Mouse (Mus musculus): ENCODE data around the gene Fes. TPM values are rescaled to one million over a fixed set of nuclear protein-coding genes. Genes with fewer than 3 reads are reported as not detected.
A peak's percentile ranks its signal among the peaks of the same experiment; 100 is the strongest.

Fes gene
- total RNA-seq, 2 experiments from 2014 or later: 5.3 to 6.8 TPM

DNA sequence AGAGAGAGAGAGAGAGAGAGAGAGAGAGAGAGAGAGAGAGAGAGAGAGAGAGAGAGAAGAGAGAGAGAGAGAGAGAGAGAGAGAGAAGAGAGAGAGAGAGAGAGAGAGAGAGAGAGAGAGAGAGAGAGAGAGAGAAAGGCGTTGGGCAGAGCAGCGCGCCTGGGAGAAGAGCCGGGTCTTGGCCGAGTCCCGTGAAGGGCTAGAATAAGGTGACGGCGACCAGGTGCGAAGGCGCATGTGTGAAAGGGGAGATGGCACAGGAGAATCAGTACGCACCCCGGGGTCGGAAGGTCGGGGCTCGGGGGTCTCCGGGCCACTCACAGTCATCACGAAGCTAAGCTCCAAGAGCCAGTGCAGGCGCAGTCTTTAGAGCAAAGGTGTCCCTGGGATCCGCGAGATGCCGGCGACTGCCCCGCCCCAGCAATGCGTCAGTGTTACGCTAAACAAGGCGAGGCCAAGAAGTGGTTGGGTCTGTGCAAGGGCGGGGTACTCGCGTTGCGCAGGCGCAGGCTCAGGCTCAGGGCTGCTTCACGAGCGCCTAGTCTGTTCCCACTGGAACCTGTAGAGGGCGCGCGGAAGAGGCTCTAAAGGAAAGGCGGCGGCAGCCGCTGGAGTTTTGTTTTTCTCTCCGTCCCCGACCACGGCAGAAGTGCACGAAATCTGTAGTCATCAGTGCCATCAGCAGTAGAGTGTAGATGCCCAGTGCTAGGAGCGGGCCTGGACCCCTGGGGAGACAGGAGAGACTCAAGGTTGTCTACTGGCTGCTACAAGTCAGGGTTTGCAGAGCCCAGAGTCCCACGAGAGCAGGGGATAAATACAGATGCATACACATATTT lies 47.7 kb downstream of the Fes start:
- intact Hi-C loops (cut with DNase I): loop anchor here (2.0 kb wide), 1 partner anchor 31 kb away; the partner anchor contains the start of gene Man2a2
- H3K27ac ChIP-seq: peak overlapping the region; percentile 92
- peak; percentile 93 for TF ChIP-seq CTCF (IDR thresholded peaks at IDR 0.05)
- DNase-seq (ENCODE audit: extremely low spot score in 1 of 2, low spot score in 2 of 2): peak; percentile 97 to 98
- H3K4me3 ChIP-seq: peak overlapping the region; percentile 77

DNA sequence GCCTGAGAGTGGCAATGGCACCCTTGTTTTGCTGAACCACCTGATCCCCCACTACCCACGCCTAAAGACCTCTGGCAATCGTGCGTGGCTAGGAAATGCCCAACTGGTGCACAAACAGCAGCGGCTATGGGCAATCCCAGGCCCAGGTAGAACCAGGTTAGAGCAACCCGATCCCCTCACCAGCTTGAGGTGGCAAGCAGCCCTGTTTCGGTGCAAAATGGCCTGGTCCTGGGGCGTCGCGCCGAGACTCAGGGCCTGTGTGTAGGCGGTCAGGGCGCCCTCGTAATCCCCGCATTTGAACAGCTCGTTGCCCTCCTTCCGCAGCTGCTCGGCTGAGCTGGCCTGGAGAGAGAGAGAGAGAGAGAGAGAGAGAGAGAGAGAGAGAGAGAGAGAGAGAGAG lies 48.4 kb downstream of the Fes start:
- peak in 1 of 2 experiments; percentile 42 for DNase-seq (ENCODE audit: extremely low spot score in 1 of 2, low spot score in 2 of 2)
- H3K4me3 ChIP-seq: peak overlapping the region; percentile 77
- peak overlapping the region; percentile 84 for H3K27ac ChIP-seq
- no peak for TF ChIP-seq CTCF (IDR thresholded peaks at IDR 0.05)
- intact Hi-C loops (cut with DNase I): no loop called here

DNA sequence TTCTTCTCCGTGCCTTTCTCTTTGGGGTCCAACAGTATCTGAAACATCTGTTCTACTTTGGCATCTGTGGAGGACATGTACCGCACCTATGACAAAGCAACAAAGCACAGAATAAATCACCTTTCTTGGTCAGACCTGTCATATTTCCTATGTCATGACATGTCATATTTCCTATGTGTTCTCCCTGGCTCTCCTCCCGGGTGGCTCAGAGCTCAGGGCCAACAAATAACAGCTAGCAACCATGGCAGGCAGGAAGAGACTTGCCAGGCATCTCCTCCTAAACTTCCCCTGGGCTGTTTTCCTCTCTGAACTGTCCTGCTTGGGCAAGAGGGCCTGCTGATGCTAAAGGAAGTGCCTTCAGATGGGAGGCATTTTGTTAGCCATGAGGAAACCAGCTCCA lies 50.8 kb downstream of the Fes start:
- DNase-seq (ENCODE audit: extremely low spot score in 1 of 2, low spot score in 2 of 2): no peak
- Histone ChIP-seq H3K27ac (no peak overlapping the region), H3K4me3 (no peak overlapping the region)
- TF ChIP-seq CTCF (IDR thresholded peaks at IDR 0.05): no peak
- intact Hi-C loops (cut with DNase I): no loop called here

DNA sequence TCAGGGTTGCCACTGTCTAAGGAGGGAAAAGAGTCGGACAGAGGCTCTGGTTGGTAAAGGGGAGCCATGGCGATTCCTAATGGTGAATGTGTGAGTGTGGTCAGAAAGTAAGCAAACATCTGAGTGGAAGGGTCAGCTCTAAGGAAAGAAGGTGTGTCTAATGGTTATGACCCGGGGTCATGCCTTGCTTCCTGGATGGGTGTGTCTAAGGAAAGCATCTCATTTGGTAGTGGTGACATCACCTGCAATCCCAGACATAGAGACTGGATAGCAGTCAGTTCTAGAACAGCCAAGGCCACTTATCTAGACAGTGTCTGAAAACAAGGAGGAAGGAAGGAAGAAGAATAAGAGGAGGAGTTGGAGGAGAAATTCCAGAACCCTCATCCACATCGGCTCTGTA lies 52.9 kb downstream of the Fes start:
- no peak for TF ChIP-seq CTCF (IDR thresholded peaks at IDR 0.05)
- no peak for DNase-seq (ENCODE audit: extremely low spot score in 1 of 2, low spot score in 2 of 2)
- intact Hi-C loops (cut with DNase I): no loop called here
- H3K27ac ChIP-seq: no peak overlapping the region
- H3K4me3 ChIP-seq: no peak overlapping the region

DNA sequence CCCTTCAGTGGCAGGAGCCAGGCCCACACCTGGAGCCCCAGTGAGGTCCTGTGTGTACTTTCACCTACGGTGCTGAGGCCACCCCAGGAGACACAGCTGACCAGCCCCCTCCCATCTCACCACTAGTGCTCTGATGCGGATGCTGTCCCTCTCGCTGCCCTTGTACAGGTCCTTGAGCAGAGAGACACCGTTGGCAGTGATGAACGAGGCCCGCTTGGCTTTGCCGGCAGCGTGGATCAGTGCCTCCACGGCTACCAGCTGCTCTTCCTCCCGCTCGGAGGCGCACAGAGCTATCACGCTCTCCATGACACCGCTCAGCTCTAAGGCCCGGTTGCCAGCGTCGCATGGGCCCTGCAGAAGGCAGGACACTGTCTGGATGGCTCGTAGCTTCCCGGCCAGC lies 56.3 kb downstream of the Fes start:
- no peak overlapping the region for H3K4me3 ChIP-seq
- DNase-seq (ENCODE audit: extremely low spot score in 1 of 2, low spot score in 2 of 2): no peak
- TF ChIP-seq CTCF (IDR thresholded peaks at IDR 0.05): no peak
- H3K27ac ChIP-seq: no peak overlapping the region
- intact Hi-C loops (cut with DNase I): no loop called here

DNA sequence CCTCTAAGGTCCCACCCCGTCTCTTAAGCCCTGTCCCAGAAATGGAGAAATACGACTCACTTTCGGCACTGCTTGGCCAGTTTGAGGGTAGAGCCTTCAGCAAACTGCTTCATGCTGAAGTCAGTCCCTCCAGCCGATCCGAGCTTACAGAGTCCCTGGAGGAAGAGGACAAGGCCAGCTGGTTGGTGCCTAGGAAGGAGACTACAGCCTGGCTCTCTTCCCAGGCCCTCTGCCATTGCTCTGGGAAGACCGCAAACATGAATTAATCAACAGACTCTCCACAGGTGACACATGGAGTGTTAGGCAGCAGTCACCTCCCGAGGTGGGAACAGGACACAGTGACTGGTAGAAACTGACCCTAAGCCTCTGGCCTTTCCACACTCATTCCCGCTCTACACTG lies 57.5 kb downstream of the Fes start:
- no peak for DNase-seq (ENCODE audit: extremely low spot score in 1 of 2, low spot score in 2 of 2)
- H3K27ac ChIP-seq: no peak overlapping the region
- TF ChIP-seq CTCF (IDR thresholded peaks at IDR 0.05): no peak
- intact Hi-C loops (cut with DNase I): no loop called here
- H3K4me3 ChIP-seq: no peak overlapping the region

Other genes with a start within 250 kb of the Fes start
- 10 to 100 TPM; 19.4 to 20.6 TPM for gene Sema4b, start 201.1 kb downstream of the Fes start, total RNA-seq (2021)
- 10 to 100 TPM; 21.7 to 22.4 TPM for gene Cib1, start 155.1 kb downstream of the Fes start, total RNA-seq (2021)
- gene Gdpgp1, start 155.1 kb downstream of the Fes start, total RNA-seq (2021): 1 to 10 TPM; 6.1 to 7.5 TPM
- gene Ttll13, start 141.6 kb downstream of the Fes start, total RNA-seq (2021): 1 to 10 TPM; 2.0 to 2.8 TPM
- gene Ngrn, start 126.7 kb downstream of the Fes start, total RNA-seq (2021): 10 to 100 TPM; 40.8 to 45.3 TPM
- gene Vps33b, start 118.3 kb downstream of the Fes start, total RNA-seq (2021): 10 to 100 TPM; 21.5 to 23.2 TPM
- under 1 TPM; 0.77 to 0.97 TPM for gene Prc1, start 93.5 kb downstream of the Fes start, total RNA-seq (2021)
- gene Rccd1, start 63.5 kb downstream of the Fes start, total RNA-seq (2021): 10 to 100 TPM; 14.9 to 15.2 TPM
- gene Unc45a, start 46.9 kb downstream of the Fes start, total RNA-seq (2021): 10 to 100 TPM; 37.7 to 43.7 TPM
- 10 to 100 TPM; 46.4 to 56.4 TPM for gene Hddc3, start 44.8 kb downstream of the Fes start, total RNA-seq (2021)
- gene Man2a2, start 16.6 kb downstream of the Fes start, total RNA-seq (2021): 100 to 1,000 TPM; 152 to 157 TPM
- 10 to 100 TPM; 38.0 to 40.7 TPM for gene Furin, start 17.5 kb upstream of the Fes start, total RNA-seq (2021)
- gene Blm, start 147.2 kb upstream of the Fes start, total RNA-seq (2021): 1 to 10 TPM; 2.9 to 6.9 TPM